Mouse (Mus musculus) embryonic facial prominence, embryonic 12.5 days (tissue): ENCODE measurements around the gene Krt6a. TPM values are rescaled to one million over a fixed set of nuclear protein-coding genes. Genes with fewer than 3 reads are reported as not detected.
"Not testable (repeated sequence)": the region's sequence is repeated elsewhere in the genome, so short reads cannot be mapped to it uniquely, and the experiment has no call there.

Source experiments
- ATAC-seq: fragments of 200-750 bp; cut with Nextera tagmentation; 2 replicates; pipeline ENCODE4 v1.8.0; 2017; ENCODE audit not compliant: insufficient number of reproducible peaks, insufficient read depth, low FRiP score, low TSS enrichment
- H3K27ac ChIP-seq: fragments of 300-500 bp; sonication (generic); 2 replicates; pipeline ENCODE4 v1.5.1; 2016; ENCODE audit warnings: mild to moderate bottlenecking
- H3K27me3 ChIP-seq: fragments of 300-500 bp; sonication (generic); 2 replicates; pipeline ENCODE4 v1.6.1; 2016; ENCODE audit warnings: mild to moderate bottlenecking, moderate library complexity
- H3K36me3 ChIP-seq: fragments of 300-500 bp; sonication (generic); 2 replicates; pipeline ENCODE4 v1.6.1; 2016; ENCODE audit warnings: mild to moderate bottlenecking
- H3K4me1 ChIP-seq: fragments of 300-500 bp; sonication (generic); 2 replicates; pipeline ENCODE4 v1.6.1; 2016
- H3K4me2 ChIP-seq: fragments of 300-500 bp; sonication (generic); replicated peaks from 2 replicates; pipeline ENCODE4 v1.6.1; 2016; ENCODE audit warnings: mild to moderate bottlenecking, moderate library complexity
- H3K4me3 ChIP-seq: fragments of 300-500 bp; sonication (generic); 2 replicates; pipeline ENCODE4 v1.5.1; 2016; ENCODE audit warnings: mild to moderate bottlenecking
- H3K9ac ChIP-seq: fragments of 300-500 bp; sonication (generic); 2 replicates; pipeline ENCODE4 v1.6.1; 2016; ENCODE audit warnings: mild to moderate bottlenecking, moderate library complexity
- H3K9me3 ChIP-seq: fragments of 300-500 bp; sonication (generic); 2 replicates; pipeline ENCODE4 v1.6.1; 2016; ENCODE audit warnings: mild to moderate bottlenecking, moderate library complexity
- WGBS: fragments of 180-500 bp; shearing (Covaris S2); methylation state at CpG from one replicate; pipeline ENCODE4 v1.1.7; 2016; 5-methylcytosine and 5-hydroxymethylcytosine counted together
- polyA plus RNA-seq: library from polyadenylated mRNA; unstranded; fragments of >200 nt; fragmentation: Nextera tagmentation; extraction: Ambion mirVana; gene quantifications from 2 replicates; pipeline ENCODE4 v1.2.1, GENCODE M21; 2016

Gene Krt6a
- polyA plus RNA-seq, 1 experiment from 2014 or later, result 1.4 TPM

DNA sequence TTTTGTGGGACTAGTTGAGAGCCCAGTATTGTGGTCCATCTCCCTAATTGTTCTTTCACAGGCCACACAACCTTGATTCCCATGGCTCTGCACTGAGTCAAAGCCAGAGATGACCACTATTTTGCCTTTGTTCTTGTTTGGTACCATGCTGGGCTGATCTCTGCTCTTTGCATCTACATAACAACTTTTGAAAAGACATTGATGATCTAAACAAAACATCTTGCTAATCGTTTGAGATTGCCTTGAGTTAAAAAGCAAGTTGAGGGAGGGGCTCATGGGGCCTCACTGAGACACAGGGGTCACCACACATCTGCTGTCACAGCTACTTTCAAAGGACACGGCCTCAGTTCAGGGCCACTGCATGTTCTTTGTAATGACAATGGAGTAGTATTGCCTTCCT is 8.3 kb upstream of the Krt6a start:
- Histone ChIP-seq H3K4me2 (no peak overlapping the region), H3K9ac (no peak overlapping the region), H3K9me3 (no peaks in the 10 kb centered on the region), H3K4me1 (no peaks in the 10 kb centered on the region), H3K27ac (no peak overlapping the region), H3K36me3 (no peaks in the 10 kb centered on the region), H3K4me3 (no peak overlapping the region), H3K27me3 (0 out of 2 replicates have a peak, but pooled peaks cover 2% of the 10 kb centered on the region)
- no peak for ATAC-seq
- WGBS, result 33% methylated on average over 2 of the region's 2 CpGs

GRCm38 (mm10) chr15:101699866-101700265 is 5.8 kb upstream of the Krt6a start:
- H3K9ac ChIP-seq, result no peak overlapping the region
- 68% methylated on average over 8 of the region's 8 CpGs for WGBS
- ATAC-seq, result no peak
- H3K27me3 ChIP-seq, result 0 out of 2 replicates have a peak, but pooled peaks cover 2% of the 10 kb centered on the region
- no peak overlapping the region for H3K4me3 ChIP-seq
- no peaks in the 10 kb centered on the region for H3K36me3 ChIP-seq
- no peak overlapping the region for H3K4me2 ChIP-seq
- no peaks in the 10 kb centered on the region for H3K9me3 ChIP-seq
- no peak overlapping the region for H3K27ac ChIP-seq
- no peaks in the 10 kb centered on the region for H3K4me1 ChIP-seq

- ATAC-seq, result no peak
- Histone ChIP-seq H3K27ac (no peak overlapping the region), H3K9me3 (no peaks in the 10 kb centered on the region), H3K36me3 (no peaks in the 10 kb centered on the region), H3K4me2 (no peak overlapping the region), H3K9ac (no peak overlapping the region), H3K27me3 (0 out of 2 replicates have a peak, but pooled peaks cover 2% of the 10 kb centered on the region), H3K4me1 (no peaks in the 10 kb centered on the region), H3K4me3 (no peak overlapping the region)
- 64% methylated on average over 3 of the region's 3 CpGs for WGBS
These were observed 5.1 kb upstream of the Krt6a start for GRCm38 (mm10) chr15:101699192-101699591.

DNA sequence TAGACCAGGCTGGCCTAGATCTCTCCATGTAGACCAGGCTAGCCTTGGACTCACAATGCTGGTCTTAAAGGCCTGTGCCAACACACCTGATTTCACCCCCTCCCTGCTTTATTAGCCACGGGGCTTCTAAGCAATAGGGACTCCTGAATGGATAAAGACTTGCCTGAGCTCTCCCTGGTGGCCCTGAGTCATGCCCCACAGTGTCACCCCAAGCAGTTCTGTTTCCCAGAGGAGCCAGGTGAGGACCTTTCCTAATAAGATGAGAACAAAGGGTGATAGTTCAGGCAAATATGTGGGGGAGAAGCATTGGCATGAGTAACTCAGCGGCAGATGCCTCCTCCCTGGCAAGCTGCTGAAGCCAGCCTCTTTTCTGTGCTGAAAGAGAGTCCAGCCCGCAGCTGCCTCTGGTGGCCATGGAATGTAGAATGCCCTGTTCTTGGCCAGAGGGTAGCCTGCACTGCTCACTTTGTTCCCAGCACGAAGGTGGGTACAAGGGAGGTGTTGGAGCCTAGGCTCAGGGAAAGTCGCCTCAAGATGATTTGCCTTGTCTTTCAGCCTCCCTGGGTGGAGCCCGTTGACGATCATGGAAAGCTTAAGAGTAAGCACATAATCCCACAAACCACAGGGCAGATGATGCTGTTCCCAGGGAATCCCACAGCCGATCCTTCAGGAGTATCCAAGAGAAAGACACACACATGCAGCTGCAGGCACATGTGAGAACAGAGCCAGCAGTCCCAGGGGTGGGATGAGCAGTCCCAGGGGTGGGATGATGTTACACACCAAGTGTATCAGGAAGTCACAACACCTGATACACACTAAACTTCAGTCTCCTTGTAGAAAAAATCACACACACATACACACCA is 3.5 kb upstream of the Krt6a start:
- Histone ChIP-seq H3K9me3 (no peaks in the 10 kb centered on the region), H3K4me3 (no peak overlapping the region), H3K4me1 (no peaks in the 10 kb centered on the region), H3K4me2 (no peak overlapping the region), H3K27me3 (no peaks in the 10 kb centered on the region), H3K27ac (no peak overlapping the region), H3K9ac (no peak overlapping the region), H3K36me3 (no peaks in the 10 kb centered on the region)
- no peak for ATAC-seq
- 62% methylated on average over 8 of the region's 8 CpGs for WGBS

GRCm38 (mm10) chr15:101690460-101690859 is 3.6 kb downstream of the Krt6a start:
- H3K27me3 ChIP-seq, H3K36me3 ChIP-seq, ATAC-seq, H3K9me3 ChIP-seq, H3K9ac ChIP-seq, H3K27ac ChIP-seq, H3K4me3 ChIP-seq, H3K4me1 ChIP-seq, H3K4me2 ChIP-seq: not testable (repeated sequence)
- 90% methylated on average over 5 of the region's 5 CpGs for WGBS

- Histone ChIP-seq H3K4me1 (no peaks in the 10 kb centered on the region), H3K9ac (no peak overlapping the region), H3K4me3 (no peak overlapping the region), H3K27ac (no peak overlapping the region), H3K27me3 (no peaks in the 10 kb centered on the region), H3K4me2 (no peak overlapping the region), H3K9me3 (no peaks in the 10 kb centered on the region), H3K36me3 (no peaks in the 10 kb centered on the region)
- WGBS, result 67% methylated on average over 2 of the region's 2 CpGs
- ATAC-seq, result no peak
These were observed 5.9 kb downstream of the Krt6a start for GRCm38 (mm10) chr15:101688161-101688560.

DNA sequence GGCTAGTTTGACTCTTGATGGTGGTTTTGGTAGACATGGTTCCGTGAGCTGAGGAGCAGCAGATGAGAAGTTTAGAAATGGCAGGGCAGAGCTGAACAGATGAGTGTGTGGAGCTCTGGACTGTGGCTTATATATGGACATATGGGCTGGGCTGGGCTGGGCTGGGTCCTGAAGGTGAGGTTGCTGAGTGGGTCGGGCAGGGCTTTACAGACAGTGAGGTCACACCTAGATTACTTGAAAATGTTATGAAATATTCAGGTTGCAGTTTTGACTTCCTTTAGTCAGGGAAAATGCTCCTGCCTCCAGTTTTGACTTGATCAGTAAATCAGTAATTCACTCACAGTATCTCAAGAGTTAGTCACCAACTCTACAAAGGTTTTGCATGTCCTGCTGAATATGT is 13.9 kb downstream of the Krt6a start, which contains the start of gene Krt6b:
Gene Krt6b (minus strand): TSS at position 101 of the 400 bp plus-strand sequence.
- Histone ChIP-seq H3K4me2 (no peak within 1 kb of the TSS), H3K36me3 (no peaks in the 10 kb centered on the region), H3K9ac (no peak within 1 kb of the TSS), H3K9me3 (no peaks in the 10 kb centered on the region), H3K4me1 (no peaks in the 10 kb centered on the region), H3K4me3 (no peak within 1 kb of the TSS), H3K27me3 (no peaks in the 10 kb centered on the region), H3K27ac (no peak within 1 kb of the TSS)
- WGBS, result 89% methylated on average over 2 of the region's 2 CpGs
- no peak for ATAC-seq

GRCm38 (mm10) chr15:101675978-101676377 is 18.1 kb downstream of the Krt6a start:
- no peak for ATAC-seq

GRCm38 (mm10) chr15:101652736-101653265 is 41.3 kb downstream of the Krt6a start:
- Histone ChIP-seq H3K9me3 (no peaks in the 10 kb centered on the region), H3K4me3 (no peak overlapping the region), H3K9ac (no peak overlapping the region), H3K27ac (no peak overlapping the region), H3K27me3 (no peaks in the 10 kb centered on the region), H3K4me2 (no peak overlapping the region), H3K4me1 (no peaks in the 10 kb centered on the region), H3K36me3 (no peaks in the 10 kb centered on the region)
- no peak for ATAC-seq
- 84% methylated on average over 5 of the region's 5 CpGs for WGBS

More at GRCm38 (mm10) chr15:101675978-101676377, 18.1 kb downstream of the Krt6a start:
- Histone ChIP-seq H3K27ac (no peak overlapping the region), H3K4me3 (no peak overlapping the region), H3K36me3 (no peaks in the 10 kb centered on the region), H3K9me3 (no peaks in the 10 kb centered on the region), H3K9ac (no peak overlapping the region), H3K4me1 (no peaks in the 10 kb centered on the region), H3K27me3 (no peaks in the 10 kb centered on the region), H3K4me2 (no peak overlapping the region)
- 91% methylated on average over 1 of the region's 1 CpGs for WGBS

- H3K4me2 ChIP-seq, result no peak within 1 kb of the TSS
- no peaks in the 10 kb centered on the region for H3K36me3 ChIP-seq
- H3K27ac ChIP-seq, result no peak within 1 kb of the TSS
- H3K4me3 ChIP-seq, result no peak within 1 kb of the TSS
- no peak within 1 kb of the TSS for H3K9ac ChIP-seq
- H3K27me3 ChIP-seq, result no peaks in the 10 kb centered on the region
- H3K4me1 ChIP-seq, result no peaks in the 10 kb centered on the region
- 70% methylated on average over 3 of the region's 3 CpGs for WGBS
- H3K9me3 ChIP-seq, result no peaks in the 10 kb centered on the region
- ATAC-seq, result no peak
These were observed 46.8 kb downstream of the Krt6a start, which contains the start of gene Gm5478 for GRCm38 (mm10) chr15:101647280-101647679. Gm5478 (minus strand) TSS chr15:101647380.
